Mouse (Mus musculus): Measurements from ENCODE around the gene Zzz3. TPM values are rescaled to one million over a fixed set of nuclear protein-coding genes. Genes with fewer than 3 reads are reported as not detected.

Gene Zzz3
- polyA plus RNA-seq, 1 experiment from 2014 or later, result 50.3 TPM

- Histone ChIP-seq H3K4me1 (ENCODE audit: insufficient read depth, low read length) (peaks cover 6% of the 10 kb centered on the region; the same call in 1 of the 2 replicates), H3K36me3 (ENCODE audit: insufficient read depth, low read length) (no peaks in the 10 kb centered on the region), H3K27ac (ENCODE audit: low read length) (0 out of 2 replicates have a peak overlapping the region, but pooled peaks have one; percentile 26), H3K9me3 (ENCODE audit: low read length) (no peaks in the 10 kb centered on the region), H3K9ac (replicated peaks; ENCODE audit: low read length) (peak overlapping the region; percentile 27; the same call in 1 of the 2 replicates), H3K27me3 (ENCODE audit: insufficient read depth, low read length) (no peaks in the 10 kb centered on the region), H3K4me2 (replicated peaks; ENCODE audit: low read depth, low read length) (no peak overlapping the region), H3K4me3 (ENCODE audit: low read length) (no peak overlapping the region)
- no peak for ATAC-seq (ENCODE audit: low FRiP score, low TSS enrichment)
- WGBS, result 37% methylated on average over 18 of the region's 18 CpGs
Observed at GRCm38 (mm10) chr3:152469423-152470200, 74.3 kb downstream of the Zzz3 start.

GRCm38 (mm10) chr3:152470347-152470746 is 75.1 kb downstream of the Zzz3 start:
- no peaks in the 10 kb centered on the region for H3K27me3 ChIP-seq (ENCODE audit: insufficient read depth, low read length)
- peaks cover 6% of the 10 kb centered on the region; the same call in 1 of the 2 replicates for H3K4me1 ChIP-seq (ENCODE audit: insufficient read depth, low read length)
- H3K4me2 ChIP-seq (replicated peaks; ENCODE audit: low read depth, low read length), result no peak overlapping the region
- H3K4me3 ChIP-seq (ENCODE audit: low read length), result no peak overlapping the region
- H3K9me3 ChIP-seq (ENCODE audit: low read length), result no peaks in the 10 kb centered on the region
- H3K9ac ChIP-seq (replicated peaks; ENCODE audit: low read length), result no peak overlapping the region
- ATAC-seq (ENCODE audit: low FRiP score, low TSS enrichment), result no peak
- no peaks in the 10 kb centered on the region for H3K36me3 ChIP-seq (ENCODE audit: insufficient read depth, low read length)
- WGBS, result 76% methylated on average over 10 of the region's 10 CpGs
- H3K27ac ChIP-seq (ENCODE audit: low read length), result no peak overlapping the region

- peaks cover 10% of the 10 kb centered on the region; the same call in 1 of the 2 replicates for H3K4me1 ChIP-seq (ENCODE audit: insufficient read depth, low read length)
- no peak overlapping the region for H3K9ac ChIP-seq (replicated peaks; ENCODE audit: low read length)
- no peaks in the 10 kb centered on the region for H3K9me3 ChIP-seq (ENCODE audit: low read length)
- no peaks in the 10 kb centered on the region for H3K36me3 ChIP-seq (ENCODE audit: insufficient read depth, low read length)
- H3K27ac ChIP-seq (ENCODE audit: low read length), result no peak overlapping the region
- WGBS, result 87% methylated on average over 16 of the region's 16 CpGs
- no peak overlapping the region for H3K4me2 ChIP-seq (replicated peaks; ENCODE audit: low read depth, low read length)
- no peak for ATAC-seq (ENCODE audit: low FRiP score, low TSS enrichment)
- H3K27me3 ChIP-seq (ENCODE audit: insufficient read depth, low read length), result no peaks in the 10 kb centered on the region
- H3K4me3 ChIP-seq (ENCODE audit: low read length), result no peak overlapping the region
Observed at GRCm38 (mm10) chr3:152472676-152473075, 77.4 kb downstream of the Zzz3 start.

- ATAC-seq (ENCODE audit: low FRiP score, low TSS enrichment), result no peak
- H3K4me1 ChIP-seq (ENCODE audit: insufficient read depth, low read length), result peaks cover 14% of the 10 kb centered on the region; the same call in 1 of the 2 replicates
Observed at GRCm38 (mm10) chr3:152474582-152475277, 79.5 kb downstream of the Zzz3 start.

GRCm38 (mm10) chr3:152475278-152475669 is 80.0 kb downstream of the Zzz3 start:
- 74% methylated on average over 1 of the region's 1 CpGs for WGBS
- Histone ChIP-seq H3K9ac (replicated peaks; ENCODE audit: low read length) (no peak overlapping the region), H3K4me1 (ENCODE audit: insufficient read depth, low read length) (peaks cover 11% of the 10 kb centered on the region; the same call in 1 of the 2 replicates), H3K27me3 (ENCODE audit: insufficient read depth, low read length) (no peaks in the 10 kb centered on the region), H3K9me3 (ENCODE audit: low read length) (no peaks in the 10 kb centered on the region), H3K4me3 (ENCODE audit: low read length) (no peak overlapping the region), H3K4me2 (replicated peaks; ENCODE audit: low read depth, low read length) (no peak overlapping the region), H3K27ac (ENCODE audit: low read length) (no peak overlapping the region), H3K36me3 (ENCODE audit: insufficient read depth, low read length) (no peaks in the 10 kb centered on the region)
- ATAC-seq (ENCODE audit: low FRiP score, low TSS enrichment), result no peak

More at GRCm38 (mm10) chr3:152474582-152475277, 79.5 kb downstream of the Zzz3 start:
- WGBS, result 60% methylated on average over 15 of the region's 15 CpGs
- H3K4me2 ChIP-seq (replicated peaks; ENCODE audit: low read depth, low read length), result no peak overlapping the region
- no peak overlapping the region for H3K27ac ChIP-seq (ENCODE audit: low read length)
- no peak overlapping the region for H3K9ac ChIP-seq (replicated peaks; ENCODE audit: low read length)
- H3K36me3 ChIP-seq (ENCODE audit: insufficient read depth, low read length), result no peaks in the 10 kb centered on the region
- H3K4me3 ChIP-seq (ENCODE audit: low read length), result no peak overlapping the region
- no peaks in the 10 kb centered on the region for H3K9me3 ChIP-seq (ENCODE audit: low read length)
- no peaks in the 10 kb centered on the region for H3K27me3 ChIP-seq (ENCODE audit: insufficient read depth, low read length)

- Histone ChIP-seq H3K27ac (ENCODE audit: low read length) (no peak overlapping the region), H3K36me3 (ENCODE audit: insufficient read depth, low read length) (no peaks in the 10 kb centered on the region), H3K9me3 (ENCODE audit: low read length) (no peaks in the 10 kb centered on the region), H3K27me3 (ENCODE audit: insufficient read depth, low read length) (no peaks in the 10 kb centered on the region), H3K4me2 (replicated peaks; ENCODE audit: low read depth, low read length) (no peak overlapping the region), H3K9ac (replicated peaks; ENCODE audit: low read length) (no peak overlapping the region), H3K4me3 (ENCODE audit: low read length) (no peak overlapping the region), H3K4me1 (ENCODE audit: insufficient read depth, low read length) (peaks cover 11% of the 10 kb centered on the region; the same call in 1 of the 2 replicates)
- 91% methylated on average over 3 of the region's 3 CpGs for whole genome bisulfite sequencing
- ATAC-seq (ENCODE audit: low FRiP score, low TSS enrichment), result no peak
Observed at GRCm38 (mm10) chr3:152475894-152476293, 80.6 kb downstream of the Zzz3 start.

- Histone ChIP-seq H3K27ac (ENCODE audit: low read length) (peak overlapping the region; percentile 61), H3K4me3 (ENCODE audit: low read length) (peak overlapping the region; percentile 49), H3K9ac (replicated peaks; ENCODE audit: low read length) (peak overlapping the region; percentile 60), H3K27me3 (ENCODE audit: insufficient read depth, low read length) (no peaks in the 10 kb centered on the region), H3K36me3 (ENCODE audit: insufficient read depth, low read length) (no peaks in the 10 kb centered on the region), H3K4me1 (ENCODE audit: insufficient read depth, low read length) (peaks cover 16% of the 10 kb centered on the region), H3K4me2 (replicated peaks; ENCODE audit: low read depth, low read length) (peak overlapping the region; percentile 80), H3K9me3 (ENCODE audit: low read length) (no peaks in the 10 kb centered on the region)
- WGBS, result 2% methylated on average over 23 of the region's 23 CpGs
- ATAC-seq (ENCODE audit: low FRiP score, low TSS enrichment), result peak; percentile 78
Observed at GRCm38 (mm10) chr3:152477796-152478527, 82.7 kb downstream of the Zzz3 start.

GRCm38 (mm10) chr3:152478599-152479435 is 83.5 kb downstream of the Zzz3 start:
- peak overlapping the region; percentile 49 for H3K4me3 ChIP-seq (ENCODE audit: low read length)
- H3K27ac ChIP-seq (ENCODE audit: low read length), result peak overlapping the region; percentile 61
- peak overlapping the region; percentile 60 for H3K9ac ChIP-seq (replicated peaks; ENCODE audit: low read length)
- H3K9me3 ChIP-seq (ENCODE audit: low read length), result no peaks in the 10 kb centered on the region
- WGBS, result 4% methylated on average over 11 of the region's 16 CpGs
- peaks cover 19% of the 10 kb centered on the region for H3K4me1 ChIP-seq (ENCODE audit: insufficient read depth, low read length)
- H3K27me3 ChIP-seq (ENCODE audit: insufficient read depth, low read length), result no peaks in the 10 kb centered on the region
- peak overlapping the region; percentile 80 for H3K4me2 ChIP-seq (replicated peaks; ENCODE audit: low read depth, low read length)
- no peaks in the 10 kb centered on the region for H3K36me3 ChIP-seq (ENCODE audit: insufficient read depth, low read length)
- peak; percentile 76 for ATAC-seq (ENCODE audit: low FRiP score, low TSS enrichment)

- Histone ChIP-seq H3K36me3 (ENCODE audit: insufficient read depth, low read length) (no peaks in the 10 kb centered on the region), H3K27me3 (ENCODE audit: insufficient read depth, low read length) (no peaks in the 10 kb centered on the region), H3K9me3 (ENCODE audit: low read length) (no peaks in the 10 kb centered on the region), H3K4me2 (replicated peaks; ENCODE audit: low read depth, low read length) (no peak overlapping the region), H3K9ac (replicated peaks; ENCODE audit: low read length) (no peak overlapping the region), H3K27ac (ENCODE audit: low read length) (no peak overlapping the region), H3K4me3 (ENCODE audit: low read length) (no peak overlapping the region), H3K4me1 (ENCODE audit: insufficient read depth, low read length) (peaks cover 28% of the 10 kb centered on the region)
- no peak for ATAC-seq (ENCODE audit: low FRiP score, low TSS enrichment)
- 92% methylated on average over 6 of the region's 6 CpGs for WGBS
Observed at GRCm38 (mm10) chr3:152480336-152480735, 85.1 kb downstream of the Zzz3 start.
